Mouse (Mus musculus) G1E-ER4 (cell line): ENCODE measurements at regions not wholly inside any gene's neighbourhood (a gene's known extent, or its start where the extent isn't known, plus 50 kb on each side); places are given as distances from the start of the nearest gene placed in this dataset.

Experiments
- GATA1 ChIP-seq: IDR thresholded peaks from one replicate; pipeline ENCODE4 v1.8.0; 2012; ENCODE audit warnings: low read length, inconsistent platforms

DNA sequence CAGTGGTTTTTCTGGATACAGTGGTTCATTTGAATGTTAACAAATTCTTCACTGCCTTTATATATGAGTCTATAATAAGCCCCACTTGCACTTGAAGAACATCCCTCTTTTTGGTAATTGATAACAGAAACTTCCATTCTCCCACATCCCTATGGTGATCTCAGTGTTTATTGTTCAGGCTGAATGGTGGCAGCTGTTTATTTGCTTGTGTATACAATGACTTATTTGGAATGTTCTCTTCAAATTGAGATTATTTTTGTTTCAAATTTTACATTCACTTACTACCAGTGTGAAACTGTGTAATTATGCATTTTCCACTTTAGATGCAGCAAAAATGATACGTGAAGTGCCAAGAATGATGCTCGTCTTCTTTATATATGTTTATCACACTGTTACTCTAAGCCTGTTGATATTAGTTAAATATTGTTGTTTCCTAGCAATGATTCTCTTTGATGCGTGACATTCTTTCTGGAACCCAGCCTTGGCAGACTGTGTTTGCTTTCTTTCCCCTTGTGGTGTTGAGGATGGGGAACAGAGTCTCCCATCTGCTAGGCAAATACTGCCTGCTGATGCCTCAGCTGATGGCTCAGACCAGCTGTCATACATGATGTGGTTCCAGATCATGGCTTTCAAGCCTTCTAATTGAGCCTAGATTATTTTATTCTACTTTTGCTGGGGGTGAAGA lies 389.1 kb downstream of the Cd109 start:
- TF ChIP-seq GATA1 = no peak

DNA sequence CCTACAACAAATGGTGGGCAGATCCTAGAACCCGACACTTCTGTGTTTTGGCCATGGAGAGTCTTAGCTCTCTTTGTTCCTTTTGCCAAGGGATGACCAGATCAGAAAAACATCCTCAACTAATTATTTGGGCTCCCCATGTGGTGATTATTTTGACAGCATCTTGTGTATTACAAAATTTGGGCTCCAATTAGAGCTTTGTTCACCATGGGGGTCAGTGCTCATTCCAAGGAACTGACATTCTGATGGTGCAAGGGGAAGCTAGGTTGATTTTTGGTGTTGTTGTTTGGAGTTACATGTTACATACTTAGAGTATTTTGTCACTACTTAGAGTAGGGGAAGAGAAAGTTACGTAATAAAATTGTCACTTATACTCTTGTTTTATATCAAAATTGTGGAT lies 406.9 kb downstream of the Cd109 start:
- no peak for TF ChIP-seq GATA1

DNA sequence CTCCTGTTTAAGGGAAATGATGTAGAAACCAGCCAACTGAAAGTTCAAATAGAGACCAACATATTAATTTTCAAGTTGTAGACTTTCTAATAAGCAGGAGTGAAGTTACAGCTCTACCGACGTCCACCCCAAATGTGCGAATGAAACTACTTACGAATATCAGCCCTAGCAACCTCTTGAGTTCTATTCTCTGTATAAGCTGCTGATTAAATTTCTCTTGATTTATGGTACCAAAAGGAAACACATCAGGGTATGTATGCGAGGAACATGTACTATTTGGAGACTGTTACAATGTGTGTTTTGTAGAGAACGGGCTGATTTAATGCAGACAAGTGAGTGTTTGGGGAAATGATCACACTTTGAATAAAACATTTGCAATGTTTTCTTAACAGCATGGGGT lies 412.9 kb downstream of the Cd109 start:
- no peak for TF ChIP-seq GATA1

DNA sequence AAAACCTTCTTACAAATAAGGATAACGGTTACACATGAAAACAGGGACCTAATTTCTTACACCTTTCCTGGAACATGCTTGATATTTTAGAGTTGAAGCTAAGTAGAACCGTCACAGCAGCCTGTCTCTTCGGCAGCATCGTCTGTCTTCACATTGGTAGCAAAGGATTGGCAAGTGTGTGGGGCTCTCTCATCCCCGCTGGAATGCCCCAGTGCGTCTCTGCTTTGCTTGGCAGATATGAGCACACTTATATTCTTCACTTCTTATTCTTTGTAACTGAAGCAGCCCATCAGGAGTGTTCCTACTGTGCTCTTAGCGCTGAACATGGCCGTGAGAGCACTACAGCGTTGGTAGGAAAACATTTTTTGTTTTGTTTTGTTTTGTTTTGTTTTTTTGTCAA lies 414.1 kb downstream of the Cd109 start:
- no peak for TF ChIP-seq GATA1

DNA sequence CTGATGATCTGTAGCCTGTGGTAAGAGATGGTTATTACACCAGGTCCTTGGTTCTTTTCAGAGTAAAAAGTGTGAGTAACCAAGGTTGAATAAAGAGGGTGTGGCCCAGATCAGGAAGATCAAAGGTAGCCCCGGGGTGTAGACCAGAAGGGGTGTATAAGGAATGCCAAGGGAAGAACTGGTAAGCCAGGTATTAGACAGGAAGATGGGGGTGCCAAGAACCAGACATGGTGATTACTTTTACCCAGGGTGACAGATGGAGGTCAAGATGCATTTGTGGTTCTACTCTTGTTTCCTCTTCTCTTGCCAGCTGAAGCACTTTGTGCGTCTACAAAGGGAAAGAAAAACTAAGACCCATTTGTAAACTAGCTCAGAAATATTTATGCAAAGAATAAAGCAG lies 420.3 kb downstream of the Cd109 start:
- TF ChIP-seq GATA1 = no peak

DNA sequence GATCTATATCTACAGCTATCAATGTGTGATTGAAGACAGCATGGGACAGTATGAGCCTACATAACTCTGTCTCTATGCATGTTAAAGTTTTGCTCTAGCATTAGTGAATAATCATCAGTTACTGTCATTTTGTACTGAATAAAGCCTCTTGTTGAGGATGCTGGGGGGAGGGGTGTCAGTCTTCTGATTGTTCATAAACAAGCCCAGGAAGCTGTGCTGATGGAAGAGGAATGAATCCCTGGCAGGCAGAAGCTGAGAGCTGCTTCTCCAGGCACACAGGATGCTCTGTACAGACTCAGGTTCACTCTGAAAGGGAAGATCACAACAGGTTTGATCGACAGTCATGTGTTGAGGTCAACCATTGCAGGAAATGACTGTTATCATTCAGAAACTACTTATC lies 421.7 kb downstream of the Cd109 start:
- TF ChIP-seq GATA1 = no peak

DNA sequence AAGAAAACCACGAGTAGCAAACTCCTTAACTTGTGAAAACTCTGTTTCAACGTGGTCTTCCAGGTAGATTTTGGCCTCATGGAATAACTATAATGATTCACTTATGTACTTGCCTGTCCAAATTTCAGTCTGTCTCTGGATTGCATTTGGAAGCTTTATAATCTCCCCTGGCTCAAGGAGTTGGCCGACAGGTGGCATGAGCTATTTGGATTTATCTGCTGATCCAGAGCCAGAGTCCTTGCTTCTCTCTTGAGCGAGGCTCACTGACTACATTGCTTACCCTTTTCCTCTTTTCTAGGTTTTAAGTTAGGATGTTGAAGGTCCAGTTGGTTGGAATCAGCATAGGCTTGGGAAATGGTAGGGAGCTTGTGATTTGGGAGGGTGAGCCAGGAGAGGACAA lies 423.6 kb downstream of the Cd109 start:
- TF ChIP-seq GATA1 = no peak

DNA sequence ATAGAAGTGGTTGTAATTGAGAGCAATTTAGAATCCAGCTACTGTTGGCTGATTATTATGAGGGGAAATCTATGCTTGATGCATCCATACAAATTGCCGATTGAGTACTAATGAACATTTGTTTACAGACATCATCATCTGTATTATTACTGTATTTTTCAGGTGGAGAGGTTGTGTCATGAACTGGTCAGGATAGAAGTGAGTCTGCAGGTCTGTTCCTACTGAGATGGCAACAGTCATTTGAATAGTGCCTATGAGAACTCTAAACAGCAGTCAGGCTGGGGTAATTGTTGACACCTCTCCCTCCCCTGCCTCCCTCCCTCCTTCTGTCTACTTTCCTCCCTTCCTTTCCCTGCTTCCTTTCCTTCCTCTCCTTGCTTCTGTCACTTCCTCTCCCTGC lies 429.0 kb downstream of the Cd109 start:
- no peak for TF ChIP-seq GATA1

DNA sequence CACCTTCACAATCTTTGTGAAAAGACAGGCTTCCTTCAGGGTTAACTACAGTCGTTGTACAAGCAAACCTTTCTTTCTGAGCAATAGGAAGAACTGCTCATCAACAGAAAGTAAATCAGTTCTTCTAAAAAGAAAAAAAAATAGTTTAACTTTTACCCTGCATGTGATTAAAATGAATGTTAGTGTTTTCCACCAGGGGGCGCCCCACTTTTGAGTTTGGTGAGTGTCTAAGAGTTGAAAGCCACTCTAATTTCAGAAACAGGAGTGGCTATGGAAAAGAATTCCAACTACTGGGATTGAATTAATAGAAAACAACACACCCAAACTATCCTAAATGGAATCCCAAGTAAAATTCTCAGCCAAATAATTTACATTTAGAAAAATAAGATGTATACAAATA lies 430.0 kb downstream of the Cd109 start:
- no peak for TF ChIP-seq GATA1

DNA sequence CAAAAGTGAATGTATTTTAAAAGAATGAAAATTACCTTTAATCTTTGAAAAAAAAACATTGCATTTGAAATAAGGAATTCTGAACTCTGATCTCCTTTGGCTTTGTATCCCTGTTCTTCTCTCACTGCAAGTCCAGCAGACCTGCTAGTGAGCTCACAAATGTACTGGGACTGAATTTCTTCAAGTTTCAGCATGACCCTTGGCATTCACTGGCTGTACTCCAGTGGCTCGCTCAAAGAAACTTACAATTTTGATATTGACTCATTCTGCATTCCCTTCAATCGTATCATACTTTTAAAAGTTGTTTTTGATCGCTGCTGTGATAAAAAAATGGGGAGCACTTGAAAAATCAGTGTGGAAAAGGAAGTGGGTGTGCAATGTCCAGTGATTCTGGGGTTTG lies 456.6 kb downstream of the Cd109 start:
- no peak for TF ChIP-seq GATA1

DNA sequence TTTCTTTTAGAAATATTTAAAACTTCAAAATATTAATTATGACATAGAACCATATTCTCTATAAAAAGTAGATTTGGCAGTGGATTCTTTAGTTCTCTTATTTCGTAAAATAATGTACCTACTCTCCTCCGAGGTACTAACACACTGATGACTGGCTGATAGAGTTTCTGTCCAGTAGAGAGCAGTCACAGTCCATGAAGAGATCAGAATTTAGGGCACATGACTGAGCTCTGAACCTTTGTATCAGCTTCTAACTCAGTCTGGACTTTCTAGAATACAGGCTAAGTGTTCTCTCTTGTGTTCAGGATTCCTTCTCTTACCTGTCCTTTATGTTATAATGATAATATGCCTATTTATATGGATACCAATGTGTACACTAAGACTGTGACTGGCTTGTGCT lies 494.3 kb downstream of the Cd109 start:
- TF ChIP-seq GATA1 = no peak

DNA sequence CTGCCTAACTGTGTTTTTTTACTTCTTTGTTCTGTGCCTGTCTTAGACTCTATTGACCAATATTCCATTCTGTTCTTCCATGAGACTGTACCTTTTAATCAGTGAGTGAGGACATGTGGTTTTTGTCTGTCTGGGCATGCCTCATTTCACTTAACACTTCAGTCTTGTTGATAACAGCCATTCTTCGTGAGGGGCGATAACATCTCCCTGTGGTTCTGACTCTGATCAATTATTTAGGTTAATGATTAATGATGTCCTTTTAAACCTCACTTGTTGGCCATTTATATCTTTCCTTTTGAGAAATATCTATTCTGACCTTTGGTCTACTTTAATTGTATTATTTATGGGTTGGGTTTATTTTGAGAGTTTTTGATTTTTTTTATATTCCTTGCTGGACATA lies 496.0 kb downstream of the Cd109 start:
- TF ChIP-seq GATA1 = no peak

DNA sequence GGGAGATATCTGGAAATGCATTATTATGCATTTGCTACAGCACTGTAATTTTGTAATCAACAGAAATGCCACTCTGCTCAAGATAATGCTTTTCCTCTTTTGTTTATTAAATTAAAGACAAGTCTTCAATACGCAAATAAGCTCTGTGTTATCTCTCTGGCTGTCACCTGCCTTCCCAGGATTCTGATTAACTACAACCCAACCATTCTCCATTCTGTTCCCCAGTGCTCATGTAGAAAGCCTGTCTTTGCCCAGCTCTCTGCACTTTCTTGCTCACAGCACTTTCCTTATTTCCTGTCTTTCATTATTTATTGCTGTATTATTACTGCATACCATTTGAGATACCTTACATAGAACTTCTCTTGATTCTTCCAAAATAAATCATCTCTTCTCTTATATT lies 525.6 kb downstream of the Cd109 start:
- TF ChIP-seq GATA1 = no peak

DNA sequence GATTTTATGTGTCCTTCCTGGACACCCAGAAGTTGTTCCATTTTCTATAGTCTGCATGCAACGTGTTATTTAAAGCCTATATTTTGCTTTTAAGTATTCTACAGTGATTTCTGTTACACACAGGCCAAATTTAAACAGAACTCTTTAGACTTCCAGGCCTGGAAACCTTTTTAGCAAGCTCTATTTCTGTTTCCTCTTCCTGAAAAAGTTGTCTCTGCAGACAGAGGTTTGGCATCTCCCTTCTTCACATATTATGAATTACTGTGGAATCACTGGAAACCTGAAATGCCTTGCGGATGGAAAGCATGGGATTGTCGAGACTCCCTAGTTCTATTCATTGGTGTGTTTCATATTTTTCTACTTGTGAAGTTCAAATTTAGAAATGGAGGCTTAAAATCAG lies 530.7 kb downstream of the Cd109 start:
- no peak for TF ChIP-seq GATA1

DNA sequence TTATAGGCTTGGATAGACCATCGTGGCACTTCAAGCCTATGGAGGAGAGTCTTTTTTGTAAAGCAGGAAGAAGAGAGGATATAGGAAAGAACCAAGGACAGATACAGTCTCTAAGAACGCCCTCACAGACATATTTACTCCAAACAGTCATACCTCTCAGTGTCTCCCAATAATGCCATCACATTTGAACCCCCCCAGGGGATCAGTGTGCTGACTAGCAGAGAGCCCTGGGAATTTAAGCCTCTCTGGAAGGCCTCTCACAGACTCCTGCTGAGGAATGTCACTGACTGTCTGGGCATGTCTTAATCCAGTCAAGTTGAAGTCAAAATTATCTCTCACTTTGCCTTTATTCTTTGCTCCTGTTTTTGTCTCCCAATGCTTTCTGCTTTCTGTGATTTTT lies 550.2 kb downstream of the Cd109 start:
- no peak for TF ChIP-seq GATA1

DNA sequence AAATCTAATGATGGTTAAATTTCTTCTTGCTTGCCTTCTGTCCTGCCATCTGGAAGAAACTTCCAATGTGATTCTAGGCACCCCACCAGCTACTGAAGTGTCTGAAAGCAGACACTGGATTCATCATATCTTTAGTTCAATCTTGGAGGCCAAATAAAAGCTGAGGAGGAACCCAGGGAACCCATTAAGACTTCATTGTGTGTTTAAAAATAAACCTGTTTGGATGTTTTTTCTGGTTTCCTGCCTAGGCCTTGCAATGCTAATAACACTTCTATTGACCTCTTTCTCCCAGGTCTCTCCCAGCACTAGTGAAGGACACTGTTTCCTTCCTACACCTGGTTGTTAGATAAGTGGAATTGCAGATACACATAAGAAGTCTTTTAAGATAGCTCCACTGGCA lies 545.6 kb downstream of the Col12a1 start:
- TF ChIP-seq GATA1 = no peak

DNA sequence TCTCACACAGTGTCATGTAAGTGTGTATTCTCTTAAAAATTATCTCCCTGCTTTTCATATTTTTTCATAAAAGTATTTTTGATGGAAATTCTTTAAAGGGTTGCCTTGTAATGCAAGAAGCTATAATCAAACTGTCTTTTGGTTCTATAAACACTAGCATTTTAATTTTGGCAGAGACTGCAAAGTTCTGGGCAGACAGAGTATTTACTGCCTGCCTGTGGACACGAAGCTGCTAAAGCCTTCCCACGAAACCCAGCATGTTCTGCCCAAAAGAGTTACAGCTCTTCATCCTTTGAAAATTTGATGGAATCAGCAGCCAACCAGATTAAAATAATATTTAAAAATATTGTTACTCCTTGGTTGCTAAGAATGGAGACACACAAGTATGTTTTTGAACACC lies 538.7 kb downstream of the Col12a1 start:
- no peak for TF ChIP-seq GATA1

DNA sequence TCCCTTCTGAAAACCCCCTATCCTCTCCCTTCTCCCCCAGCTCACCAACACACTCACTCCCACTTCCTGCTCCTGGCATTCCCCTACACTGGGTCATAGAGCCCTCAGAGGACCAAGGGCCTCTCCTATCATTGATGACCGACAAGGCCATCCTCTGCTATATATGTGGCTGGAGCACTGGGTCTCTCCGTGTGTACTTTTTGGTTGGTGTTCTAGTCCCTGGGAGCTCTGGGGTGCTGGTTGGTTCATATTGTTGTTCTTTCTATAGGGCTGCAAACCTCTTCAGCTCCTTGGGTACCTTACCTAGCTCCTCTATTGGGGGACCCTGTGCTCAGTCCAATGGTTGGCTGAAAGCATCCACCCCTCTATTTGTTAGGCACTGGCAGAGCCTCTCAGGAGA lies 523.2 kb downstream of the Col12a1 start:
- no peak for TF ChIP-seq GATA1
